Mouse (Mus musculus) small intestine, adult 2 months (tissue): ENCODE measurements around the gene Ehf.

Experiments
- CTCF ChIP-seq: fragments of 200-500 bp; IDR thresholded peaks from 2 replicates; pipeline ENCODE4 v1.5.1; 2012; ENCODE audit warnings: low read depth, mild to moderate bottlenecking, control low read depth, inconsistent platforms, low read length, moderate library complexity, mixed read lengths; ENCODE audit not compliant: insufficient replicate concordance, insufficient read length; ENCODE audit errors: extremely low read depth
- POLR2A ChIP-seq: fragments of 200-500 bp; IDR thresholded peaks from 2 replicates; pipeline ENCODE4 v1.6.1; 2012; ENCODE audit warnings: low read depth, mild to moderate bottlenecking, control low read depth, inconsistent platforms, low read length, moderate library complexity

GRCm38 (mm10) chr2:103341375-103341971 lies 38.4 kb upstream of the Ehf start:
- TF ChIP-seq CTCF (no peak), POLR2A (no peak)
